Mouse (Mus musculus) MEL (cell line): ENCODE measurements around the gene Tomm40.

Experiments used
- CHD2 ChIP-seq: IDR thresholded peaks from 2 replicates; pipeline ENCODE4 v1.6.1; 2011; ENCODE audit warnings: low read length, improper control_type of control experiment
- CTCF ChIP-seq, 3 experiments: IDR thresholded peaks in 2 of 3; conservative IDR thresholded peaks in 1 of 3; 2 replicates each; pipeline ENCODE4 v1.5.1; 2011 to 2012; ENCODE audit warnings: low read length in 3 of 3, low read depth in 2 of 3, mild to moderate bottlenecking in 2 of 3, improper control_type of control experiment in 1 of 3, inconsistent platforms in 1 of 3, mixed read lengths in 1 of 3, moderate library complexity in 1 of 3; ENCODE audit not compliant: control insufficient read depth in 1 of 3, insufficient read depth in 1 of 3, poor library complexity in 1 of 3, severe bottlenecking in 1 of 3
- E2F4 ChIP-seq: IDR thresholded peaks from 2 replicates; pipeline ENCODE4 v1.6.1; 2011; ENCODE audit warnings: low read depth, low read length, improper control_type of control experiment, borderline replicate concordance
- ELF1 ChIP-seq: IDR thresholded peaks from 2 replicates; pipeline ENCODE4 v1.6.1; 2014; ENCODE audit warnings: low read depth, mild to moderate bottlenecking, inconsistent platforms, low read length, improper control_type of control experiment, moderate library complexity
- EP300 ChIP-seq, 2 experiments: IDR thresholded peaks; 2 replicates each; pipeline ENCODE4 v1.6.1; 2011; ENCODE audit warnings: improper control_type of control experiment in 2 of 2, low read length in 2 of 2, low read depth in 1 of 2, mild to moderate bottlenecking in 1 of 2
- GABPA ChIP-seq: IDR thresholded peaks from 2 replicates; pipeline ENCODE4 v1.6.1; 2012; ENCODE audit warnings: low read depth, mild to moderate bottlenecking, inconsistent platforms, low read length, improper control_type of control experiment, moderate library complexity
- MAX ChIP-seq: IDR thresholded peaks from 2 replicates; pipeline ENCODE4 v1.6.1; 2011; ENCODE audit warnings: low read length, improper control_type of control experiment
- POLR2A ChIP-seq, 2 experiments: IDR thresholded peaks; 2 replicates each; pipeline ENCODE4 v1.6.1; 2011 to 2012; ENCODE audit warnings: low read length in 2 of 2, mild to moderate bottlenecking in 2 of 2, control low read depth in 1 of 2, improper control_type of control experiment in 1 of 2, low read depth in 1 of 2, moderate library complexity in 1 of 2; ENCODE audit not compliant: control insufficient read depth in 1 of 2, insufficient read depth in 1 of 2, poor library complexity in 1 of 2
- TAL1 ChIP-seq: IDR thresholded peaks from 2 replicates; pipeline ENCODE4 v1.6.1; 2012; ENCODE audit warnings: mild to moderate bottlenecking, inconsistent platforms, low read length, moderate library complexity, mixed read lengths
- TBP ChIP-seq: IDR thresholded peaks from 2 replicates; pipeline ENCODE4 v1.8.0; 2011; ENCODE audit warnings: low read depth, low read length, improper control_type of control experiment
- TCF12 ChIP-seq: IDR thresholded peaks from 2 replicates; pipeline ENCODE4 v1.6.1; 2014; ENCODE audit warnings: low read depth, mild to moderate bottlenecking, inconsistent platforms, low read length, improper control_type of control experiment, moderate library complexity
- ZC3H11A ChIP-seq: IDR thresholded peaks from 2 replicates; pipeline ENCODE4 v1.6.1; 2012; ENCODE audit warnings: low read depth, mild to moderate bottlenecking, inconsistent platforms, low read length, improper control_type of control experiment

- TF ChIP-seq EP300 (IDR thresholded peaks at IDR 0.05; ENCODE audit: low read depth in 1 of 2, low read length in 2 of 2) (no peak), CTCF (IDR thresholded peaks at IDR 0.05 in 2 of 3, conservative IDR thresholded peaks at IDR 0.05 in 1 of 3; ENCODE audit: control insufficient read depth in 1 of 3, insufficient read depth in 1 of 3, low read depth in 2 of 3, low read length in 3 of 3, poor library complexity in 1 of 3, severe bottlenecking in 1 of 3) (no peak), MAX (no peak), TBP (no peak), POLR2A (IDR thresholded peaks at IDR 0.05; ENCODE audit: control insufficient read depth in 1 of 2, insufficient read depth in 1 of 2, low read depth in 1 of 2, low read length in 2 of 2, poor library complexity in 1 of 2) (no peak), E2F4 (no peak), ELF1 (no peak), CHD2 (no peak), ZC3H11A (no peak), TAL1 (no peak), GABPA (no peak), TCF12 (no peak)
Observed at GRCm38 (mm10) chr7:19743791-19744190, 28.6 kb upstream of the Tomm40 start.
